Mouse (Mus musculus): Measurements from ENCODE around the gene Gm5751. TPM values are rescaled to one million over a fixed set of nuclear protein-coding genes. Genes with fewer than 3 reads are reported as not detected.

Gene Gm5751
- total RNA-seq (2023; ENCODE audit: inconsistent age): not detected in 4 replicates

GRCm38 (mm10) chrX:8873953-8874352, at the start of gene Gm5751:
TSS of gene Gm5751 (plus strand) at chrX:8874253.

GRCm38 (mm10) chrX:8843694-8844093, 30.4 kb upstream of the Gm5751 start, which contains the start of gene Gm6592:
TSS of gene Gm6592 (plus strand) at chrX:8843994.

GRCm38 (mm10) chrX:8892343-8893155, 18.5 kb downstream of the Gm5751 start, which contains the start of gene B630019K06Rik:
TSS of gene B630019K06Rik (plus strand) at chrX:8892382.

Other genes with a start within 250 kb of the Gm5751 start
- not detected in 4 replicates for gene Ssxb8, start 183.4 kb upstream of the Gm5751 start, total RNA-seq (2023; ENCODE audit: inconsistent age)
- not detected in 4 replicates for gene Ssx9, start 125.8 kb upstream of the Gm5751 start, total RNA-seq (2023; ENCODE audit: inconsistent age)
- gene Ssxb5, start 70.6 kb upstream of the Gm5751 start, total RNA-seq (2023; ENCODE audit: inconsistent age): not detected in 4 replicates
- gene Gm6592, start 30.3 kb upstream of the Gm5751 start, total RNA-seq (2023; ENCODE audit: inconsistent age): not detected in 4 replicates
- 0.19 to 0.39 TPM (median 0.30 TPM) in 4 replicates for gene B630019K06Rik, start 18.1 kb downstream of the Gm5751 start, total RNA-seq (2023; ENCODE audit: inconsistent age)
- gene Fthl17b, start 88.7 kb downstream of the Gm5751 start, total RNA-seq (2023; ENCODE audit: inconsistent age): not detected in 4 replicates
- gene Fthl17c, start 102.3 kb downstream of the Gm5751 start, total RNA-seq (2023; ENCODE audit: inconsistent age): not detected in 4 replicates
- gene Fthl17d, start 112.5 kb downstream of the Gm5751 start, total RNA-seq (2023; ENCODE audit: inconsistent age): not detected in 4 replicates
- gene Fthl17e, start 159.2 kb downstream of the Gm5751 start, total RNA-seq (2023; ENCODE audit: inconsistent age): not detected in 4 replicates
- gene Fthl17f, start 188.8 kb downstream of the Gm5751 start, total RNA-seq (2023; ENCODE audit: inconsistent age): not detected in 4 replicates
- not detected in 4 replicates for gene 4930402K13Rik, start 230.3 kb downstream of the Gm5751 start, total RNA-seq (2023; ENCODE audit: inconsistent age)

All from B cell, adult (primary cell).